Mouse (Mus musculus) forebrain, embryonic 13.5 days (tissue): ENCODE measurements around the gene Rrp15. TPM values are rescaled to one million over a fixed set of nuclear protein-coding genes. Genes with fewer than 3 reads are reported as not detected.
A peak's percentile ranks its signal among the peaks of the same experiment; 100 is the strongest.

Source experiments
- ATAC-seq: fragments of 200-750 bp; cut with Nextera tagmentation; 2 replicates; pipeline ENCODE4 v1.8.0; 2017
- H3K27ac ChIP-seq: fragments of 300-500 bp; sonication (generic); 2 replicates; pipeline ENCODE4 v1.5.1; 2015; ENCODE audit warnings: inconsistent platforms, mild to moderate bottlenecking, moderate library complexity
- H3K27me3 ChIP-seq: fragments of 300-500 bp; sonication (generic); 2 replicates; pipeline ENCODE4 v1.6.1; 2015; ENCODE audit warnings: mild to moderate bottlenecking, inconsistent platforms
- H3K36me3 ChIP-seq: fragments of 300-500 bp; sonication (generic); 2 replicates; pipeline ENCODE4 v1.6.1; 2015; ENCODE audit warnings: mild to moderate bottlenecking, inconsistent platforms; ENCODE audit not compliant: poor library complexity, severe bottlenecking
- H3K4me1 ChIP-seq: fragments of 300-500 bp; sonication (generic); 2 replicates; pipeline ENCODE4 v1.6.1; 2015; ENCODE audit warnings: inconsistent platforms
- H3K4me2 ChIP-seq: fragments of 300-500 bp; sonication (generic); 2 replicates; pipeline ENCODE4 v1.6.1; 2015; ENCODE audit warnings: inconsistent platforms, mild to moderate bottlenecking, moderate library complexity
- H3K4me3 ChIP-seq: fragments of 300-500 bp; sonication (generic); 2 replicates; pipeline ENCODE4 v1.5.1; 2015; ENCODE audit warnings: mild to moderate bottlenecking, inconsistent platforms
- H3K9ac ChIP-seq: fragments of 300-500 bp; sonication (generic); 2 replicates; pipeline ENCODE4 v1.6.1; 2015; ENCODE audit warnings: mild to moderate bottlenecking, inconsistent platforms
- H3K9me3 ChIP-seq: fragments of 300-500 bp; sonication (generic); replicated peaks from 2 replicates; pipeline ENCODE4 v1.6.1; 2016; ENCODE audit warnings: inconsistent platforms
- WGBS: fragments of 180-500 bp; shearing (Covaris S2); methylation state at CpG from one replicate; pipeline ENCODE4 v1.1.7; 2015; 5-methylcytosine and 5-hydroxymethylcytosine counted together
- polyA plus RNA-seq: library from polyadenylated mRNA; unstranded; fragments of >200 nt; fragmentation: Nextera tagmentation; extraction: Ambion mirVana; gene quantifications from 2 replicates; pipeline ENCODE4 v1.2.1, GENCODE M21; 2015

Gene Rrp15
- polyA plus RNA-seq, 1 experiment from 2014 or later, result 44.1 TPM

DNA sequence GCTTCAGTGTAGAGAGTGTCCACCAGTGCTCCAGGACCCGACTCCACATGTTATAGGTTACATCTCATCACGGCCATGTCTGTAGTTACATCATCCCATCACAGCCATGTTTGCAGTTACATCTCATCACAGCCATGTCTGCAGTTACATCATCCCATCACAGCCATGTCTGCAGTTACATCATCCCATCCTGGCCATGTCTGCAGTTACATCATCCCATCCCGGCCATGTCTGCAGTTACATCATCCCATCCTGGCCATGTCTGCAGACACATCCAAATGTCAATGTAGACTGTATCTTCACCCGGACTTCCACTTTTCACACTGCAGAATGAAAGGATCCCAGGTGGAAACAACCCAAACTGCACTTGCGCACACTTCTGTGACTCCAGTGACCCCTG is 13.6 kb downstream of the Rrp15 start:
- H3K9me3 ChIP-seq, result no peaks in the 10 kb centered on the region
- H3K27ac ChIP-seq, result no peak overlapping the region
- peaks cover 56% of the 10 kb centered on the region for H3K36me3 ChIP-seq
- WGBS, result 94% methylated on average over 5 of the region's 5 CpGs
- no peak overlapping the region for H3K4me3 ChIP-seq
- H3K4me1 ChIP-seq, result no peaks in the 10 kb centered on the region
- ATAC-seq, result no peak
- H3K9ac ChIP-seq, result no peak overlapping the region
- H3K27me3 ChIP-seq, result no peaks in the 10 kb centered on the region
- no peak overlapping the region for H3K4me2 ChIP-seq

DNA sequence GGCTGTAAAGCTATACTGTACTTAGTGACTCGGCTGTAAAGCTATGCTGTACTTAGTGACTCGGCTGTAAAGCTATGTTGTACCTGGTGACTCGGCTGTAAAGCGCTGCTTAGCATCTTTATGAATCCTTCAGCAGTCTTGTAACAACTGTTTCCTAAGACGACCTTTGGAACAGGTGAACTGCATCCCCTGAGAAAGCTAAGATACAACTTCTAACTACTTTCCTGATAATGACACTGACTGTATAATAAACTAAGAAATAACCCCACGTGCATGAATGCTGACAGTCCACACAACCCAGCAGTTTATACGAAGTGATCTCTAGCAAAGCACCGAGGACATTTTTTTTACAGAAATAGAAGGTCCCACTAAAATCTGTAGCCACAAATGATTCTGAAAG is 16.1 kb downstream of the Rrp15 start:
- Histone ChIP-seq H3K4me2 (no peak overlapping the region), H3K36me3 (peaks cover 41% of the 10 kb centered on the region), H3K27me3 (no peaks in the 10 kb centered on the region), H3K9me3 (no peaks in the 10 kb centered on the region), H3K9ac (no peak overlapping the region), H3K27ac (no peak overlapping the region), H3K4me1 (no peaks in the 10 kb centered on the region), H3K4me3 (no peak overlapping the region)
- no peak for ATAC-seq
- WGBS, result 95% methylated on average over 8 of the region's 8 CpGs

DNA sequence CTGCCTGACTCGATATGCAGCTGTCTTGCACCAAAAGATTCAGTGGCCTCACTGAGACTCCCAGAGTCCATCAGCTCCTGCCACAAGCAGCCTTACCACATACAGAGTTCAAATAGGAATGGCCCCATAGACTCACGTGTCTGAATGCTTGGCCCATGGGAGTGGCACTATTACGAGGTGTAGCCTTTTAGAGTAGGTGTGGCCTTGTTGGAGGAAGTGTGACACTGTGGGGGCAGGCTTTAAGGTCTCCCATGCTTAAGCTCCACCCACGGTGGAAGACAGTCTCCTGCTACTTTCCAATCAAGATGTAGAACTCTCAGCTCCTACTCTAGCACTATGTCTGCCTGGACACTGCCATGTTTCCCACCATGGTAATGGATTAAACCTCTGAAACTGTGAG is 20.4 kb downstream of the Rrp15 start:
- H3K27me3 ChIP-seq, result no peaks in the 10 kb centered on the region
- H3K4me3 ChIP-seq, result no peak overlapping the region
- 76% methylated on average over 4 of the region's 4 CpGs for whole genome bisulfite sequencing
- no peaks in the 10 kb centered on the region for H3K4me1 ChIP-seq
- ATAC-seq, result no peak
- no peak overlapping the region for H3K4me2 ChIP-seq
- H3K27ac ChIP-seq, result no peak overlapping the region
- no peaks in the 10 kb centered on the region for H3K9me3 ChIP-seq
- H3K36me3 ChIP-seq, result 0 out of 2 replicates have a peak, but pooled peaks cover 5% of the 10 kb centered on the region
- H3K9ac ChIP-seq, result no peak overlapping the region

DNA sequence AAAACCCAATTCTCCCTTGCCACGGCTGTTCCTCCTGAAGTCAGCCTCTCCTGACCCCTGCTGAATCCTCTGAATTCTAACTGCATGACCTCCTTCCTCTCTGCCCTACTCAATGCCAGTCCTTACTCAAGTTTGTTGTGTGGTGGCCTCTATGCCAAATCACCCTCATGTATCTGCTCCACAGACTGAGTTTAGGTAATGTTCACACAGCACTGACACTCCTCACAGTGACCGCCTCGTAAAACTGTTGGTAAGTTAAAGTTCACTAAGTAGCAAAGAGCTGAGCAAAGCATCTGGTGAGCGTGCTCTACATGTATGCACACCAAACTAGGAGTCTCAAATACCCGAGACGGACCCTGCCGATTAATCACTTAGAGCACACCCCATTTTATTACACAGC is 23.0 kb downstream of the Rrp15 start:
- H3K4me2 ChIP-seq, result no peak overlapping the region
- no peak overlapping the region for H3K9ac ChIP-seq
- 75% methylated on average over 7 of the region's 7 CpGs for WGBS
- H3K36me3 ChIP-seq, result 0 out of 2 replicates have a peak, but pooled peaks cover 2% of the 10 kb centered on the region
- no peaks in the 10 kb centered on the region for H3K27me3 ChIP-seq
- H3K4me1 ChIP-seq, result no peaks in the 10 kb centered on the region
- H3K4me3 ChIP-seq, result no peak overlapping the region
- H3K27ac ChIP-seq, result no peak overlapping the region
- no peak for ATAC-seq
- no peaks in the 10 kb centered on the region for H3K9me3 ChIP-seq

DNA sequence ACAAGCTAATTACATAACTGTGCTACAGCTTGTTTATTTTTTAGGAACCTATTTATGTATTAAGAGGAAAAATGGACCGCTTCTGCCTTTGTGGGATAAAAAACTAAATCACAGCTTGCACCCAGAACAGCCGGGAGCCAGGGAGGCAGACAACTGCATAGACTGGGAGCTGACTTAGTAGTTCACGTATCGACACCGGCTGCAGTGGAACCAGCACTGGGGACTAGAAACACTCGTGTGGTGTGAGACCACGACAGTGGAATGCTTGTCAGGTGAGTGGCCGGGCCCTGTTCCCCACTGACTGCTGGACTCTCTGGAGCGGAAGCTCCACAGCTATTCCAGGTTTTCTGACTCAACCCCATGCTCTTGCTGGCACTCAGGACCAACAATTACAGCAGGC is 26.9 kb downstream of the Rrp15 start:
- Histone ChIP-seq H3K9ac (no peak overlapping the region), H3K4me1 (no peaks in the 10 kb centered on the region), H3K27ac (no peak overlapping the region), H3K27me3 (no peaks in the 10 kb centered on the region), H3K4me3 (no peak overlapping the region), H3K9me3 (no peaks in the 10 kb centered on the region), H3K36me3 (peaks cover 17% of the 10 kb centered on the region), H3K4me2 (no peak overlapping the region)
- peak; percentile 41; the same call in 1 of the 2 replicates for ATAC-seq
- 80% methylated on average over 9 of the region's 9 CpGs for WGBS

DNA sequence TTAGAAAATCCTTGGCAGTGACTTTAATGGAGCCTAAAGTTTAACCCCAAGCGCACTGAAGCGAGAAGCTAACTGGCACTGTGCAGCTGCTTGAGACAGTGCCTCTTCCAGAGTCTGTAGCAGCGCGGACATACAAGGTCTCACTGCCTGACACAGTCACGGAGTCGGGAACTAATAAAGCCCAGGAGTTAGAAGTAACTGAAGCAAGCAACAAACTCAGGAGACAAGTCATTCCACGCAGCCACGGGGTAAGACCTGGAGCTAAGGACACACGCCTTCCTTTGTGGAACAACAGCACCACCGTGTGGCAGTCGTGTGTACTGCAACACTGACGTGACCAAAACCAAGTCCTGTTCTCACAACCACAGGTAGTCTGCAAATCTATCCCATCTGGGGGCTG is 27.3 kb downstream of the Rrp15 start:
- ATAC-seq, result peak; percentile 84
- no peak overlapping the region for H3K9ac ChIP-seq
- H3K4me1 ChIP-seq, result no peaks in the 10 kb centered on the region
- WGBS, result 39% methylated on average over 12 of the region's 12 CpGs
- H3K27ac ChIP-seq, result no peak overlapping the region
- H3K4me2 ChIP-seq, result no peak overlapping the region
- no peaks in the 10 kb centered on the region for H3K27me3 ChIP-seq
- peaks cover 17% of the 10 kb centered on the region for H3K36me3 ChIP-seq
- no peaks in the 10 kb centered on the region for H3K9me3 ChIP-seq
- no peak overlapping the region for H3K4me3 ChIP-seq

DNA sequence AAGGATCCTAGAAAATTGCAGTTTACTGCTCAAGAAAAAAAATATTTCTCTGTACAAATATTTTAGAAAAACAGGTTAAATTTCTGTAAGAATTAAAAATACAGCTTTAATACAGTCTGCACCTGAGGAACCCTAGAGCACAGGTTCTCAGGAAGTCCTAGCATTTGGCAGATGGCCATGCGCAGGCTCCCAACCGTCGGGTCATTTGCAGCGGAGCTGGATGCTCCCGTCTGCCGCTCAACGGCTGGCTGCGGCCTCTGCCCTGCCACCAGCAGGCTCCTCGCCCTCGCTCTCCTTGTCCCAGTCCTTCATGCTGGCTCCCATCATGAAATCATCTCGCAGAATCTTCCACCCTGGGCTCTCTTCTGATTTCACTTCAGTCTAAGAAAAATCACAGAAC is 28.0 kb downstream of the Rrp15 start:
- Histone ChIP-seq H3K9ac (no peak overlapping the region), H3K9me3 (no peaks in the 10 kb centered on the region), H3K27ac (no peak overlapping the region), H3K36me3 (peaks cover 17% of the 10 kb centered on the region), H3K4me3 (no peak overlapping the region), H3K4me1 (no peaks in the 10 kb centered on the region), H3K4me2 (no peak overlapping the region), H3K27me3 (no peaks in the 10 kb centered on the region)
- WGBS, result 91% methylated on average over 11 of the region's 11 CpGs
- ATAC-seq, result no peak

DNA sequence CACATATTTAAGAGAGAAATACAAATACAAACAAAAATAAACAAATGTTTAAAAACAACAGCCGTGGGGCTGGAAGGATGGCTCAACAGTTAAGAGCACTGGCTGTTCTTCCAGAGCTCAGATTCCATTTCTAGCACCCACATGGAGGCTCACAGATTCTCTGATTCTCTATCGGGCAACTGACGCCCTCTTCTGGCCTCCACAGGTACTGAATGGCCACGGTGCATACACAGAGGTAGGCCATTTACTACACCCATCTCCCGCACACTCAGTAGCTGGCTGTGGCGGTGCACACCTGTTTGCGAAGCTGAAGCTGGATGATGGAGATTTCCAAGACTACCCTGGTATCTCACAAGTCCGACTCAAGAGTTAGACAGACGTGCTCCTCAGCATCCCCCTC is 29.4 kb downstream of the Rrp15 start:
- Histone ChIP-seq H3K36me3 (peaks cover 17% of the 10 kb centered on the region), H3K4me1 (no peaks in the 10 kb centered on the region), H3K9ac (no peak overlapping the region), H3K4me2 (no peak overlapping the region), H3K27me3 (no peaks in the 10 kb centered on the region), H3K4me3 (no peak overlapping the region), H3K27ac (no peak overlapping the region), H3K9me3 (no peaks in the 10 kb centered on the region)
- ATAC-seq, result no peak
- 91% methylated on average over 9 of the region's 9 CpGs for WGBS

DNA sequence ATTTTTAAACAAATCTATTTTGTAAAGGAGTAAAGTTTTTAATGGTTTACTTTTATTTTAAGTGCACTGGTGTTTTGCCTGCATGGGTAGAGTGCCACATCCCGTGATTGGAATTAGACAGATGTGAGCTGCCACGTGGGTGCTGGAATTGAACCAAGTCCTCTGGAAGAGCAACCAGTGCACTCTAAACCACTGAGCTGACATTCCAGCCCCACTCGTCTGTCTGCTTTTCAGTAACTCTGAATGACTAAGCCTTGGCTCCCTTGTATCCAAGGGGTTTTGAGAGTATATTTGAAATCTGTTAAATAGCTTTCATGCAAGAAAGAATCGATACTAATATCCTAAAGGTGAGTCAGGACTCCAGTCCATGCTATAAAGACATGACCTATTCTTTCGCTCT is 30.3 kb downstream of the Rrp15 start:
- H3K4me2 ChIP-seq, result no peak overlapping the region
- ATAC-seq, result no peak
- 82% methylated on average over 5 of the region's 5 CpGs for WGBS

DNA sequence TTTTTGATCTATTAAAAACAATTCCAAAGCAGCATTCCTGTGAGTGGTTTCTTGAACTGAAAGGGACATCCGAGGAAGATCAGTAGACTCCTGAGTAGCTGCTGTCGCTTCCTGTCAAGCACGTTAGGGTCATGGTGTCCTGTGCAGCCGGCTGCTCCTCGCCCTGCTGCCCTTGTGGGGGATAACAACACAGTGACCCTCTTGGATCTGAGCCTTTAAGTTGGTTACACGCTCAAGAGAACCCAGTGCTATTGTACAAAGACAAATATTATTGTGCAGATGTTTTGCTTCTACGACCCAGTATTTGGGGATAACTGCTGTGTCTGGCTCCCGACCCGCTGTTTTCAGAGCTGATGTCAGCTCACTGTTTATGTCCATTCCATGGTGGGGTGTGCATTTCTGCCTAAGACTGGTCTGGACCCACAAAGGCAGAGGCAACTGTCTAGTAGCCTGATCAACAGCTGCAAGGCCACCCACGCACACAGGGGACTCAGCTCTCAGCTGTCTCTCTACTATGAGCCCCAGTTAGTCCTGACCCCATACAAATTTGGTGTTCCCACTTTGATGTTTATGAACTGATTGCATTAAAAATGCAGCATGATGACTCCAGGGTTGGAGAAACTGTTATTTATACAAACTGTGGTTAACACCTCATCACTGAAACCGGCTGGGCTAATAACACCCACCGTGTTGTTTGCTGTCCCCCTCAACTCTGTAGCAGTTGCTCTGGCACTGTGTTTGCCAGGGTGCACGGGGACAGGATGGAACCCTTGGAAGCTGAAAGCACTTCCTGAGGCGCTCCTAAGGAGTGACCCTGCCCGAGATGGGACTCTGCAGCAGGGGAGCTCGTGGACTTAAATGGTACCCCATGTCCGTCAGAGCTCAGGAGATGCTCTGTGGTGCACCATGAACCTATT is 33.9 kb downstream of the Rrp15 start:
- no peak overlapping the region for H3K27ac ChIP-seq
- WGBS, result 91% methylated on average over 17 of the region's 17 CpGs

More for the DNA sequence above, 30.3 kb downstream of the Rrp15 start:
- no peak overlapping the region for H3K9ac ChIP-seq
- H3K36me3 ChIP-seq, result peaks cover 17% of the 10 kb centered on the region
- H3K9me3 ChIP-seq, result no peaks in the 10 kb centered on the region
- no peak overlapping the region for H3K27ac ChIP-seq
- H3K27me3 ChIP-seq, result no peaks in the 10 kb centered on the region
- H3K4me1 ChIP-seq, result no peaks in the 10 kb centered on the region
- no peak overlapping the region for H3K4me3 ChIP-seq

DNA sequence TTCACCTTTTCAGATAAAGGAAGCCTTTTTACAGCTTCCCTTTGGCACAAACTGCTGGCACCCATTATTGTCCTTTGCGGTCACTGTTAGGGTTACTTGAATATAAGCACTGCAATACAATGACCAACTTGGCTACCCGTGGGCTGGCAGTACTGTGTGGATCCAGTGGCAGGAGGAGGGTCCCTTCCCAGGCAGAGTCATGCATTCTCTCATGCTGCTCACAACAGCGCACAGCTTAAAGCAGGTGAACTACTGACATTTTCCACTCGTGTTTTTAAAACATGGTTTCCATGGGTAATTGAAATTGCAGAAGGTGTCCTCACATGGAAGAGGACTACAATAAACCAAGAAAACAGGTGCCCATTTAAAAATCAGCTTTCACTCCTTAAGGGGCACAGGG is 34.9 kb downstream of the Rrp15 start:
- no peak overlapping the region for H3K4me3 ChIP-seq
- no peak overlapping the region for H3K27ac ChIP-seq
- H3K9me3 ChIP-seq, result no peaks in the 10 kb centered on the region
- no peak overlapping the region for H3K9ac ChIP-seq
- no peak overlapping the region for H3K4me2 ChIP-seq
- no peaks in the 10 kb centered on the region for H3K4me1 ChIP-seq
- H3K27me3 ChIP-seq, result no peaks in the 10 kb centered on the region
- no peak for ATAC-seq
- 84% methylated on average over 4 of the region's 4 CpGs for WGBS
- H3K36me3 ChIP-seq, result no peaks in the 10 kb centered on the region

More for the DNA sequence above, 33.9 kb downstream of the Rrp15 start:
- H3K36me3 ChIP-seq, result peaks cover 7% of the 10 kb centered on the region
- no peaks in the 10 kb centered on the region for H3K4me1 ChIP-seq
- no peak overlapping the region for H3K9ac ChIP-seq
- H3K4me2 ChIP-seq, result no peak overlapping the region
- no peaks in the 10 kb centered on the region for H3K9me3 ChIP-seq
- no peak overlapping the region for H3K4me3 ChIP-seq
- H3K27me3 ChIP-seq, result no peaks in the 10 kb centered on the region
- ATAC-seq, result no peak

DNA sequence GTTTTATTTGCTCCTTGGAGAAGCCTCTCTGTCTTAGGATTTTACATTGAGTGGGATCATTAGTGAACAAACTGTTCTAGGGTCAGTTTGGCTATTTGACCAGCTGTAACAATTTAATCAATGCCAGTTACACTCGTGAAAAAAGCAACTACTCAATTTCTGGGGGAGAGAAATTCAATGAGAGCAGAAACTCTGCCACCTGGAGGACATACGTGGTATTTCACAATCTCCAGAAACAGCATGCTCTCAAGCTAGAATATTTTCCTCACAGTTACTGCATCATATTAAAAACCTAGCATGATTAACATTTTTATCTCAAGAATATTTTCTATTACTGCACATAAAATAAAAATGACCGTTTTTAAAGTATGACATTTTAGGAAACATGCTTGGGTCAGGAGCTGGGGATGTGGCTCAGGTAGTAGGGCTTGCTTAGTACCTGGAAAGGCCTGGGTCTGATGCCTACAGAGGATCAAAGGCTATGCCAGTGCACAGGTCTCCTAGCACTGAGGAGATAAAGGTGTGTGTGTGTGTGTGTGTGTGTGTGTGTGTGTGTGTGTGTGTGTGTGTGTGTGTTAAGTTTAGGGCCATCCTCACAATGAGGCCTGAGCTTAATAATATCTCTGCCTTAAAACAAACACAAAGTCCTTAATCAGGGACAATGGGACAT is 36.2 kb downstream of the Rrp15 start:
- no peaks in the 10 kb centered on the region for H3K36me3 ChIP-seq
- no peaks in the 10 kb centered on the region for H3K4me1 ChIP-seq
- H3K4me3 ChIP-seq, result no peak overlapping the region
- H3K9me3 ChIP-seq, result no peaks in the 10 kb centered on the region
- H3K9ac ChIP-seq, result no peak overlapping the region
- H3K27me3 ChIP-seq, result no peaks in the 10 kb centered on the region
- H3K4me2 ChIP-seq, result no peak overlapping the region
- no peak overlapping the region for H3K27ac ChIP-seq
- ATAC-seq, result peak; percentile 67
- WGBS, result under 1% methylated on average over 3 of the region's 3 CpGs
